Mouse (Mus musculus): ENCODE results near the gene Gm21992.
A peak's percentile ranks its signal among the peaks of the same experiment; 100 is the strongest.

DNA sequence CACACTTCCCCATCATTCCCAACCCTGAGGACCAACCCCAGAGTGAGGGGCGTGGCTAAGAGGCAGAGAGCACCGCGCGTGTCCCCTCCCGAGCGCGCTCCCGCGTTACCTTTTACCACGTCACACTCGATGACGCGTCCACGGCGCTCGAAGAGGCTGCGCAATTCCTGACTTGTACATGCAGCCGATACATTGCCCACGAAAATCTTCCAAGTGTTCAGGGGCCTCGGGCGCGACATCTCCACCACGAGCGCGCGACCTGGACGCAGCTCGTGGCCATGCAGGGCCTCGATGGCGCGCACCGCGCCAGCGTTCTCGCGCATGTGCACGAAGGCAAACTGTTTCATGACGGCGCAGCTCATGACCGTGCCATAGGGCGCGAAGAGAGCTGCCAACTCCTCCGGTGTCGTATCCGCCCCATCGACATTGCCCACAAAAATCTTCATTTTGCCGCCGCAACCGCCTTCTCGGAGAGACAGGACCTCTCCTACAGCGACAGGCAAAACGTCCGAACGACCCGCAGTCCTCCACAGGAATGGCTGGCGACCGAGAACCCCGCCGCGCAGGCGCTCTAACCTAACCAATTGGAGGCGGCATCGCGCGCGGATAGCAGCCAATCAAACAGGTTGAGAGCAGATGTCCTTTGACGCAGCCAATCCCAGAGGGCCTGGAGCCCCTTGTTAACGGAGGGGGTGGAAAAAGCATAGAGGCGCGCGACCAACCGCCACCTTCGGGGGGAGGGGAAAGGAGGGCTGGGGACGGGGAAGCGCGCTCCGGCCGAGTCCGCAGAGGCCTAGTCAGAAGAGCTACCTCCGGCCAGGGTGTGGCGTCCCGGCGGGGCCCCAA, at the start of gene Gm21992, which contains the start of gene Rbm14:
- TF ChIP-seq CTCF (IDR thresholded peaks at IDR 0.05; ENCODE audit: low read depth) (peak; percentile 15; the same call in 1 of the 2 replicates), EP300 (optimal IDR thresholded peaks at IDR 0.05) (no peak)
